Mouse (Mus musculus) spleen, adult 2 months (tissue): ENCODE data around the gene Samsn1.

Source experiments
- CTCF ChIP-seq: fragments of 200-500 bp; IDR thresholded peaks from 2 replicates; pipeline ENCODE4 v1.5.1; 2011; ENCODE audit warnings: mild to moderate bottlenecking, inconsistent platforms; ENCODE audit not compliant: insufficient read depth, insufficient read length, insufficient replicate concordance; ENCODE audit errors: extremely low read depth
- POLR2A ChIP-seq: fragments of 200-500 bp; IDR thresholded peaks from 2 replicates; pipeline ENCODE4 v1.6.1; 2011; ENCODE audit warnings: low read depth, low read length, inconsistent platforms

DNA sequence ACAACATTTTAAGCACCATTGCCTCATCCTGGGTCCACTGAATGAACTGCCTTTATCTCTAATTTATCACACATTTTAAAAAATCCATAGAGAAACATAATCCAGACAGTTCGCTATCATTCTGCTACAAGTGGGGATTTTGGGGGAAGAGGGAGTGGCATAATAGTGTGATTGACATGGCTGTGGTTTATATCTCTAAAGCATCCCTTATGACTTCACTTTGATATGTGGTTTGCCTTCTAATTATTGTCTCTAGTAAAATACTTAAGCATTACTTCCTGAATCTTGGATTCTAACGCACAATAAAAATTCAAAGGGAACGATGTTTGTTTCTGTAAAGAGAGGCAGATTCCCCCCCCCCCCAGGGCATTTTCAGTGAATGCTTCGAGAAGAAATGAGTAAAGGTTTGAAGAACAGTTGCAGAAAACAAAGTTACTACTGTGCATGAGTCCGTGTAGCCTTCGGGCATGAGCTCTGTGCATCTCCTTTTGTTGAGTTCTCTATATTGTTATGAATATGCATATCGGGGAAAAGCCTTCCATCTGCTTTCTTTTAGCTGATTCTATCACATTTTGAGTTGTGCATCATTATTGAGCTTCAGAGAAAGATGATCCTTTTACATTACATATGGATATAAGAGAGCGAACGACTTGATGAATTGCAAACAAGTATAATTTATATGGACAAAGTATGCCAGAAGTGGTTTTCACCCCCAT is 168.4 kb downstream of the Samsn1 start:
- TF ChIP-seq CTCF, result no peak
- TF ChIP-seq POLR2A, result no peak
